Mouse (Mus musculus) limb, embryonic 12.5 days (tissue): ENCODE data around the gene Mmp9. TPM values are rescaled to one million over a fixed set of nuclear protein-coding genes. Genes with fewer than 3 reads are reported as not detected.

Experiments
- ATAC-seq: fragments of 200-750 bp; cut with Nextera tagmentation; 2 replicates; pipeline ENCODE4 v1.8.0; 2017; ENCODE audit warnings: low read depth, moderate TSS enrichment; ENCODE audit not compliant: insufficient number of reproducible peaks, insufficient read depth, low FRiP score, low TSS enrichment
- H3K27ac ChIP-seq: fragments of 300-500 bp; sonication (generic); 2 replicates; pipeline ENCODE4 v1.5.1; 2016; ENCODE audit warnings: mild to moderate bottlenecking, moderate library complexity
- H3K27me3 ChIP-seq: fragments of 300-500 bp; sonication (generic); 2 replicates; pipeline ENCODE4 v1.6.1; 2016; ENCODE audit warnings: mild to moderate bottlenecking, moderate library complexity
- H3K36me3 ChIP-seq: fragments of 300-500 bp; sonication (generic); 2 replicates; pipeline ENCODE4 v1.6.1; 2016; ENCODE audit warnings: mild to moderate bottlenecking, moderate library complexity
- H3K4me1 ChIP-seq: fragments of 300-500 bp; sonication (generic); replicated peaks from 2 replicates; pipeline ENCODE4 v1.6.1; 2016
- H3K4me2 ChIP-seq: fragments of 300-500 bp; sonication (generic); 2 replicates; pipeline ENCODE4 v1.6.1; 2016; ENCODE audit warnings: mild to moderate bottlenecking, moderate library complexity
- H3K4me3 ChIP-seq: fragments of 300-500 bp; sonication (generic); replicated peaks from 2 replicates; pipeline ENCODE4 v1.5.1; 2016; ENCODE audit warnings: mild to moderate bottlenecking
- H3K9ac ChIP-seq: fragments of 300-500 bp; sonication (generic); replicated peaks from 2 replicates; pipeline ENCODE4 v1.6.1; 2016; ENCODE audit warnings: mild to moderate bottlenecking, moderate library complexity
- H3K9me3 ChIP-seq: fragments of 300-500 bp; sonication (generic); 2 replicates; pipeline ENCODE4 v1.6.1; 2016; ENCODE audit warnings: mild to moderate bottlenecking, moderate library complexity
- WGBS: fragments of 180-500 bp; shearing (Covaris S2); methylation state at CpG from one replicate; pipeline ENCODE4 v1.1.7; 2016; 5-methylcytosine and 5-hydroxymethylcytosine counted together
- polyA plus RNA-seq: library from polyadenylated mRNA; unstranded; fragments of >200 nt; fragmentation: Nextera tagmentation; extraction: Ambion mirVana; gene quantifications from 2 replicates; pipeline ENCODE4 v1.2.1, GENCODE M21; 2016

Gene Mmp9
- polyA plus RNA-seq = 1.9 and 2.9 TPM in 2 replicates

GRCm38 (mm10) chr2:164940140-164940830, at the start of gene Mmp9:
TSS of gene Mmp9 (plus strand) at chr2:164940780.
- WGBS = 21% methylated on average over 10 of the region's 10 CpGs
- Histone ChIP-seq H3K4me2 (peak within 1 kb of the TSS; percentile 66; the same call in 1 of the 2 replicates), H3K27ac (peak within 1 kb of the TSS; percentile 35; the same call in 1 of the 2 replicates), H3K9ac (no peak within 1 kb of the TSS), H3K36me3 (no peaks in the 10 kb centered on the region), H3K9me3 (no peaks in the 10 kb centered on the region), H3K4me1 (peaks cover 39% of the 10 kb centered on the region), H3K27me3 (peaks cover 50% of the 10 kb centered on the region), H3K4me3 (no peak within 1 kb of the TSS)
- ATAC-seq = 0 out of 2 replicates have a peak, but pooled peaks have one; percentile 13

GRCm38 (mm10) chr2:164891056-164891834, 49.3 kb upstream of the Mmp9 start:
- ATAC-seq = no peak
- 0 out of 2 replicates have a peak, but pooled peaks cover 6% of the 10 kb centered on the region for H3K9me3 ChIP-seq
- 82% methylated on average over 13 of the region's 13 CpGs for WGBS
- no peaks in the 10 kb centered on the region for H3K27me3 ChIP-seq
- H3K4me3 ChIP-seq = no peak overlapping the region
- H3K9ac ChIP-seq = no peak overlapping the region
- no peak overlapping the region for H3K4me2 ChIP-seq
- no peak overlapping the region for H3K27ac ChIP-seq
- H3K36me3 ChIP-seq = peaks cover 100% of the 10 kb centered on the region
- no peaks in the 10 kb centered on the region for H3K4me1 ChIP-seq

GRCm38 (mm10) chr2:164891908-164892695, 48.5 kb upstream of the Mmp9 start:
- 89% methylated on average over 15 of the region's 15 CpGs for WGBS
- Histone ChIP-seq H3K27ac (no peak overlapping the region), H3K9ac (no peak overlapping the region), H3K27me3 (no peaks in the 10 kb centered on the region), H3K36me3 (peaks cover 100% of the 10 kb centered on the region), H3K4me3 (no peak overlapping the region), H3K9me3 (0 out of 2 replicates have a peak, but pooled peaks cover 6% of the 10 kb centered on the region), H3K4me2 (no peak overlapping the region), H3K4me1 (no peaks in the 10 kb centered on the region)
- ATAC-seq = no peak

- Histone ChIP-seq H3K4me1 (no peaks in the 10 kb centered on the region), H3K4me3 (no peak overlapping the region), H3K27ac (no peak overlapping the region), H3K4me2 (no peak overlapping the region), H3K36me3 (peaks cover 100% of the 10 kb centered on the region), H3K9me3 (0 out of 2 replicates have a peak, but pooled peaks cover 6% of the 10 kb centered on the region), H3K9ac (no peak overlapping the region), H3K27me3 (no peaks in the 10 kb centered on the region)
- WGBS = 91% methylated on average over 6 of the region's 6 CpGs
- ATAC-seq = no peak
Observed at GRCm38 (mm10) chr2:164892696-164893216, 47.8 kb upstream of the Mmp9 start.

- no peak for ATAC-seq
- peaks cover 100% of the 10 kb centered on the region for H3K36me3 ChIP-seq
- no peaks in the 10 kb centered on the region for H3K4me1 ChIP-seq
- H3K4me2 ChIP-seq = no peak overlapping the region
- H3K9me3 ChIP-seq = 0 out of 2 replicates have a peak, but pooled peaks cover 6% of the 10 kb centered on the region
- no peak overlapping the region for H3K9ac ChIP-seq
- WGBS = 68% methylated on average over 5 of the region's 5 CpGs
- no peaks in the 10 kb centered on the region for H3K27me3 ChIP-seq
- H3K27ac ChIP-seq = no peak overlapping the region
- H3K4me3 ChIP-seq = no peak overlapping the region
Observed at GRCm38 (mm10) chr2:164894048-164894447, 46.5 kb upstream of the Mmp9 start.

- ATAC-seq = no peak
- Histone ChIP-seq H3K9me3 (0 out of 2 replicates have a peak, but pooled peaks cover 6% of the 10 kb centered on the region), H3K36me3 (peaks cover 100% of the 10 kb centered on the region), H3K4me1 (no peaks in the 10 kb centered on the region), H3K27me3 (no peaks in the 10 kb centered on the region), H3K4me2 (no peak overlapping the region), H3K4me3 (no peak overlapping the region), H3K27ac (no peak overlapping the region), H3K9ac (no peak overlapping the region)
- WGBS = 68% methylated on average over 1 of the region's 1 CpGs
Observed at GRCm38 (mm10) chr2:164894644-164895043, 45.9 kb upstream of the Mmp9 start.

GRCm38 (mm10) chr2:164895885-164896284, 44.7 kb upstream of the Mmp9 start:
- Histone ChIP-seq H3K4me3 (no peak overlapping the region), H3K9me3 (0 out of 2 replicates have a peak, but pooled peaks cover 6% of the 10 kb centered on the region), H3K36me3 (peaks cover 100% of the 10 kb centered on the region), H3K4me2 (no peak overlapping the region), H3K9ac (no peak overlapping the region), H3K27me3 (no peaks in the 10 kb centered on the region), H3K27ac (no peak overlapping the region), H3K4me1 (no peaks in the 10 kb centered on the region)
- 95% methylated on average over 6 of the region's 6 CpGs for WGBS
- ATAC-seq = no peak

GRCm38 (mm10) chr2:164898008-164898407, 42.6 kb upstream of the Mmp9 start:
- Histone ChIP-seq H3K4me2 (no peak overlapping the region), H3K4me1 (no peaks in the 10 kb centered on the region), H3K9ac (no peak overlapping the region), H3K27me3 (no peaks in the 10 kb centered on the region), H3K36me3 (peaks cover 100% of the 10 kb centered on the region), H3K9me3 (0 out of 2 replicates have a peak, but pooled peaks cover 6% of the 10 kb centered on the region), H3K4me3 (no peak overlapping the region), H3K27ac (no peak overlapping the region)
- 96% methylated on average over 7 of the region's 7 CpGs for WGBS
- ATAC-seq = no peak

- WGBS = 90% methylated on average over 15 of the region's 15 CpGs
- H3K36me3 ChIP-seq = peaks cover 100% of the 10 kb centered on the region
Observed at GRCm38 (mm10) chr2:164899034-164899433, 41.5 kb upstream of the Mmp9 start.

GRCm38 (mm10) chr2:164899723-164900459, 40.7 kb upstream of the Mmp9 start:
- H3K4me1 ChIP-seq = no peaks in the 10 kb centered on the region
- H3K27ac ChIP-seq = no peak overlapping the region
- H3K27me3 ChIP-seq = no peaks in the 10 kb centered on the region
- 0 out of 2 replicates have a peak, but pooled peaks cover 6% of the 10 kb centered on the region for H3K9me3 ChIP-seq
- H3K36me3 ChIP-seq = peaks cover 100% of the 10 kb centered on the region
- no peak overlapping the region for H3K4me2 ChIP-seq
- no peak overlapping the region for H3K9ac ChIP-seq
- WGBS = 94% methylated on average over 16 of the region's 16 CpGs
- ATAC-seq = no peak
- H3K4me3 ChIP-seq = no peak overlapping the region

More at GRCm38 (mm10) chr2:164899034-164899433, 41.5 kb upstream of the Mmp9 start:
- Histone ChIP-seq H3K27me3 (no peaks in the 10 kb centered on the region), H3K4me3 (no peak overlapping the region), H3K9me3 (0 out of 2 replicates have a peak, but pooled peaks cover 6% of the 10 kb centered on the region), H3K27ac (no peak overlapping the region), H3K4me1 (no peaks in the 10 kb centered on the region), H3K4me2 (no peak overlapping the region), H3K9ac (no peak overlapping the region)
- no peak for ATAC-seq
